Mouse (Mus musculus): ENCODE measurements around the gene Cyb5b. TPM values are rescaled to one million over a fixed set of nuclear protein-coding genes. Genes with fewer than 3 reads are reported as not detected.

Gene Cyb5b
- polyA plus RNA-seq, 1 experiment from 2014 or later = 165 TPM

DNA sequence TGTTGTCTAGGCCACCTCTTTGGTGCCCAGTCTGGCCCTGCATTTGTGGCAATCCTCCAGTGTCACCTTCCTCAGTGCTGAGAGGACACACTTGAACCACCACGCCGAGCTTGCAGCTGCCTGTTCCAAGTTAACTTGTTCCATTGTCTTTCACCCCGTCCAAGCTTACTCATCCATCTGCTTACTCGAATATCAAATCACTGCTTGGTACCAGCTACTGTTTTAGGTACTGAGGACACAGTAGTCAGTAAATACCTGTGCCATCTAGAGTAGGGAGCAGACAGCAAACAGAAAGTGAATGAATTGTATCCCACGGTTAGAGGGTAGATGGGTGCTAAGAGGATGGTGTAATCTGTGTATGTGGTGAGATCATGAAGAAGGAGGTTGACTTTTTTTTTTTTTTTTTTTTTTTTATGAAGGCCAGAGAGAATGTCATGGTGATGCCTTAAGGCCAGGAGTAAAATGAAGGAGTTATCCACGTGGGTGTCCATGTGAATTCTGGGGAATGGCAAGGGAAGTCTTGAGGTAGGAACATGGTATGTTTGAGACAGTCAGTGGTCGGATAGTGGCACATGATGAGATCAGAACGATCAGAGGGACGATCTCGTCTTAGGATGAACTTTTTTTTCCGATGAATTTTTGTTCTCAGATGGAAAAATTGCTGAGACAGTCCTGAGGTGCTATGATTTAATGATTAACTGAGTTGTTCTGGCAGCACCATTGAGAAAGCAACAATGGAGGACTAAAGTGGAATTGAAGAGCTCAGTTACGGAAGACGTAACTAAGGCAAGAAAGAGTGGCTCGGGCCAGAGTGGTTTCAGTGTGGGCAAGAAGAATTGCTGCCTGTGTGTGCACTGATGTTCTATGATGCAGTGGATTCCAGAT, 3.1 kb downstream of the Cyb5b start:
- Histone ChIP-seq H3K4me2 (ENCODE audit: low read depth) (no peak overlapping the region), H3K27ac (ENCODE audit: low read depth, low read length) (no peak overlapping the region), H3K4me1 (ENCODE audit: control insufficient read depth, insufficient read depth, low read length) (peaks cover 5% of the 10 kb centered on the region; the same call in 1 of the 2 replicates), H3K36me3 (ENCODE audit: control insufficient read depth, insufficient read depth, low read length) (peaks cover 8% of the 10 kb centered on the region), H3K27me3 (ENCODE audit: control insufficient read depth, insufficient read depth, low read length) (no peaks in the 10 kb centered on the region), H3K9me3 (ENCODE audit: control insufficient read depth, low read length) (no peaks in the 10 kb centered on the region), H3K9ac (ENCODE audit: low read length) (no peak overlapping the region), H3K4me3 (ENCODE audit: low read depth, low read length) (no peak overlapping the region)
- no peak for ATAC-seq (ENCODE audit: insufficient read depth, low FRiP score, low TSS enrichment)
- no peak for DNase-seq (ENCODE audit: low spot score)
- 94% methylated on average over 14 of the region's 14 CpGs for WGBS

DNA sequence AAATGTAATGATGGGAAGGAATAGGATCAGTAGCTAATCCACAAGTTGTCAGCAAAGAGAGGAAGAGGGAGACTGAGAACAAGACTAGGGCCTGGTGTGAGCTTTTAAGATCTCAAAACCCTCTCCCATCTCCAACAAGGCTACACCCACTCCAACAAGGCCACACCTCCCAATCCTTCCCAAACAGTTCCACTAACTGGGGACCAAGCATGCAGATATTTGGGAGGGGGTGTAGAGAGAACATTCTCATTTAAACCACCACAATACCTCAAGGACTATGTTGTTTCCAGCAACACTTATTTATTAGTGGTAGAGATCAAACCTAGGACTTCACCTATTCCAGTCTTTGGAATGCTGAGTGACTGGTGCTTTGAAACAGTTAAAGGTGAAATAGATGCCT, 6.4 kb downstream of the Cyb5b start:
- DNase-seq (ENCODE audit: low spot score) (no peak), ATAC-seq (ENCODE audit: insufficient read depth, low FRiP score, low TSS enrichment) (no peak)
- Histone ChIP-seq H3K4me1 (ENCODE audit: control insufficient read depth, insufficient read depth, low read length) (no peaks in the 10 kb centered on the region), H3K9ac (ENCODE audit: low read length) (no peak overlapping the region), H3K9me3 (ENCODE audit: control insufficient read depth, low read length) (no peaks in the 10 kb centered on the region), H3K4me3 (ENCODE audit: low read depth, low read length) (no peak overlapping the region), H3K4me2 (ENCODE audit: low read depth) (no peak overlapping the region), H3K27ac (ENCODE audit: low read depth, low read length) (no peak overlapping the region), H3K36me3 (ENCODE audit: control insufficient read depth, insufficient read depth, low read length) (peaks cover 8% of the 10 kb centered on the region), H3K27me3 (ENCODE audit: control insufficient read depth, insufficient read depth, low read length) (no peaks in the 10 kb centered on the region)

DNA sequence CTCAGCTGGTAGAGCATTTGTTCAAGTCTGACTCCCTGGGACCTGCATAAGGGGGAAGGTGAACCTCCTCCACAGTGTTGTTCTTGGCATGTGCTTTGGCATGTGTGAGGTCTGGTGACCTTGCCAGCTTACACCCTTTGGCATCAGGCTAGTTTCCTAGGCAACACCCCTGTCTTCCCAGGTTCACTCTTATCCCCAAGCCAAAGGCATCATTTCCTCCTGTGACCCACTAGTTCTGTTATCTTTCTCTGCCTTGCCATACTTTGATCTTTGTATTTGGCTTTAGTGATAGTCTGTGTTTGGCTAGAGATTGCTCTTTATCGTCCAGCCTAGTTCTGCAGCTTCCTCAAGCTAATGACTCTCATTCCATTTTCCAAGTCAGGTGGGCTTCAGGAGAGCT, 7.4 kb downstream of the Cyb5b start:
- Histone ChIP-seq H3K36me3 (ENCODE audit: control insufficient read depth, insufficient read depth, low read length) (peaks cover 9% of the 10 kb centered on the region), H3K4me1 (ENCODE audit: control insufficient read depth, insufficient read depth, low read length) (no peaks in the 10 kb centered on the region), H3K9me3 (ENCODE audit: control insufficient read depth, low read length) (no peaks in the 10 kb centered on the region), H3K9ac (ENCODE audit: low read length) (no peak overlapping the region), H3K4me3 (ENCODE audit: low read depth, low read length) (no peak overlapping the region), H3K27me3 (ENCODE audit: control insufficient read depth, insufficient read depth, low read length) (no peaks in the 10 kb centered on the region), H3K4me2 (ENCODE audit: low read depth) (no peak overlapping the region), H3K27ac (ENCODE audit: low read depth, low read length) (no peak overlapping the region)
- ATAC-seq (ENCODE audit: insufficient read depth, low FRiP score, low TSS enrichment) (no peak), DNase-seq (ENCODE audit: low spot score) (no peak)
- 92% methylated on average over 1 of the region's 1 CpGs for WGBS

DNA sequence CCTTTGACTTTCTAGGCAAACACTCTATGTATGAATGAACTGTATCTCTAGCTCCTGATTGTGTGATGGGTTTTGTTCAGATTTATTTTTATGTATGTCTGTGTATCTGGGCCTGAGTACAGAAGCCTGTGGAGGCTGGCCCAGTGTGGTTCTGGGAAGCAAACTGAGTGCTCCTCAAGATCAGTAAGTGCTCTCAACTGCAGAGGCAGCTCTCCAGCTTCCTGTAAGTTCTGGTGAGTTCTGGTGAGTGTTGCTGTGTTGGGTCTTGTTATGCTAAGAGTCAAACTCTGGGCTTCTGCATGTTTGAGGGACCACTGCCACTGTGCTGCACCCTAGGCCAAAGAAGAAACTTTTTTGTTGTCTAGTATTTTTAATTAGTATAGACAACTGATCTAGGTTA, 8.4 kb downstream of the Cyb5b start:
- Histone ChIP-seq H3K27ac (ENCODE audit: low read depth, low read length) (no peak overlapping the region), H3K9ac (ENCODE audit: low read length) (no peak overlapping the region), H3K36me3 (ENCODE audit: control insufficient read depth, insufficient read depth, low read length) (peaks cover 9% of the 10 kb centered on the region), H3K4me3 (ENCODE audit: low read depth, low read length) (no peak overlapping the region), H3K4me2 (ENCODE audit: low read depth) (no peak overlapping the region), H3K27me3 (ENCODE audit: control insufficient read depth, insufficient read depth, low read length) (no peaks in the 10 kb centered on the region), H3K4me1 (ENCODE audit: control insufficient read depth, insufficient read depth, low read length) (no peaks in the 10 kb centered on the region), H3K9me3 (ENCODE audit: control insufficient read depth, low read length) (no peaks in the 10 kb centered on the region)
- DNase-seq (ENCODE audit: low spot score) (no peak), ATAC-seq (ENCODE audit: insufficient read depth, low FRiP score, low TSS enrichment) (no peak)

DNA sequence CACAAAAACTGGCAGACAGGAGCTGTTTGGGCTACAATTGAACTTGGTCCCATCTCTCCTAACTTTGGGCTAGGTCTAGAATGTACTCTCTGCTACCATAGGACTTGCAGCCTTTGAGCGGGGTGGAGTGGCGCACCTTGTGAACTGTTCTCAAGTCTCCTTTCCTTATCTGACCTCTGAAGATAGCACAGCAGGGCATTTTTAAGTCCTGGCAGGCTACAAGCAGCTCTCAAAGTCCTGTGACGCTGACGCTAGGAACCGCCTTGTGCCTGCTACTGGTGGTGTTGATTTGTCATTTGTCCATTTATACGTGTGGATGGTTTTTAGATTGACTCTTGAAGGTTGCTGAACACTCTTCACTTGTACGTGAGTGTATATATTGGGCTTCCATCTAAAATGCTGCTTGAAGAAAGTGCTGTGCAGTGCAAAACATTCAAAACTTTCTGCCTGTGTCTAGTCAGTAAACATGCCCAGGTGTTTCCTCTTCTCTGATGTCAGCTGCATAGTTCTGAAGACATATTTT, 13.9 kb downstream of the Cyb5b start:
- H3K4me3 ChIP-seq (ENCODE audit: low read depth, low read length) = no peak overlapping the region
- H3K4me2 ChIP-seq (ENCODE audit: low read depth) = no peak overlapping the region
- no peak overlapping the region for H3K27ac ChIP-seq (ENCODE audit: low read depth, low read length)
- H3K27me3 ChIP-seq (ENCODE audit: control insufficient read depth, insufficient read depth, low read length) = no peaks in the 10 kb centered on the region
- no peak for ATAC-seq (ENCODE audit: insufficient read depth, low FRiP score, low TSS enrichment)
- peaks cover 6% of the 10 kb centered on the region for H3K36me3 ChIP-seq (ENCODE audit: control insufficient read depth, insufficient read depth, low read length)
- H3K4me1 ChIP-seq (ENCODE audit: control insufficient read depth, insufficient read depth, low read length) = no peaks in the 10 kb centered on the region
- no peaks in the 10 kb centered on the region for H3K9me3 ChIP-seq (ENCODE audit: control insufficient read depth, low read length)
- H3K9ac ChIP-seq (ENCODE audit: low read length) = no peak overlapping the region
- 93% methylated on average over 7 of the region's 7 CpGs for WGBS
- no peak for DNase-seq (ENCODE audit: low spot score)

DNA sequence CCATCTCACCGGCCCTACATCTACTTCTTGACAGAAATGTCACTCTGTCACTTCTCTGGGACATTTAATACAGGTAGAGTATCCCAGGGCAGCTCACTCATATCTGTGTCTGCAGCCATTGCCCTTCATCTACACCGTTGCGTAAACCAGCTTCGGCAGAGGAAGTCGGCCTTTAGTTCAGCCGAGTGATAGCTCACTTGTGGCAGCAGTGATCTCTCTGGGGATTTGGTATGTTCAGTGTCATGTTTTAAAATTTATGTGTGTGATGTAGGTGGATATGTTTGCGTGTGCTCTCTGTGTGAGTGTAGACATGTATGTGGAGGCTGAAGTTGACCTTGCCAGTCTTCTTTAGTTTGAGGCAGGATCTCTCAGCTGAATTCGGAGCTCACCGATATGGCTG, 15.3 kb downstream of the Cyb5b start:
- Histone ChIP-seq H3K4me1 (ENCODE audit: control insufficient read depth, insufficient read depth, low read length) (no peaks in the 10 kb centered on the region), H3K36me3 (ENCODE audit: control insufficient read depth, insufficient read depth, low read length) (peaks cover 7% of the 10 kb centered on the region), H3K9ac (ENCODE audit: low read length) (no peak overlapping the region), H3K9me3 (ENCODE audit: control insufficient read depth, low read length) (no peaks in the 10 kb centered on the region), H3K4me2 (ENCODE audit: low read depth) (no peak overlapping the region), H3K27ac (ENCODE audit: low read depth, low read length) (no peak overlapping the region), H3K4me3 (ENCODE audit: low read depth, low read length) (no peak overlapping the region), H3K27me3 (ENCODE audit: control insufficient read depth, insufficient read depth, low read length) (no peaks in the 10 kb centered on the region)
- 94% methylated on average over 9 of the region's 9 CpGs for WGBS
- ATAC-seq (ENCODE audit: insufficient read depth, low FRiP score, low TSS enrichment) (no peak), DNase-seq (ENCODE audit: low spot score) (no peak)

DNA sequence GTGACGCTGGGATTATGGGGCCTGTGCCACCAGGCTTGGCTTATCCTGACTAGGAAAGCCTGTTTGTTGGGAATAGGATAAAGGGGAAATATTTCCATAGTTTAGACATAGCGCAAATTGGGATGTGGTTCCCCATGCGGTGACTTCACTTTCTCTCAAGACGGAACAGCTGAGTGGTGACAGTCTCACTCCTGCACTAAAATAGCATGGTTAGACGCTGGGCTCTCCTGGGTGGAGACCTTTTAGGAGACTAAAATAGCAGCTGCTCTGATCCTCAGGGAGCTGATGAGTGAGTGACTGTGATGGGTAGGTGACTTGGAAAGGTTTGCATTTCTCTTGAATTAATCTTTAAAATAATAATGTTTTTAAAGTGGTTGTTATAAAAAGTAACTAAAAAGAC, 17.4 kb downstream of the Cyb5b start:
- Histone ChIP-seq H3K36me3 (ENCODE audit: control insufficient read depth, insufficient read depth, low read length) (peaks cover 8% of the 10 kb centered on the region; the same call in 1 of the 2 replicates), H3K9me3 (ENCODE audit: control insufficient read depth, low read length) (no peaks in the 10 kb centered on the region), H3K4me1 (ENCODE audit: control insufficient read depth, insufficient read depth, low read length) (no peaks in the 10 kb centered on the region), H3K4me3 (ENCODE audit: low read depth, low read length) (no peak overlapping the region), H3K4me2 (ENCODE audit: low read depth) (no peak overlapping the region), H3K27me3 (ENCODE audit: control insufficient read depth, insufficient read depth, low read length) (no peaks in the 10 kb centered on the region), H3K27ac (ENCODE audit: low read depth, low read length) (no peak overlapping the region), H3K9ac (ENCODE audit: low read length) (no peak overlapping the region)
- DNase-seq (ENCODE audit: low spot score) = no peak
- ATAC-seq (ENCODE audit: insufficient read depth, low FRiP score, low TSS enrichment) = no peak
- 87% methylated on average over 5 of the region's 5 CpGs for WGBS

DNA sequence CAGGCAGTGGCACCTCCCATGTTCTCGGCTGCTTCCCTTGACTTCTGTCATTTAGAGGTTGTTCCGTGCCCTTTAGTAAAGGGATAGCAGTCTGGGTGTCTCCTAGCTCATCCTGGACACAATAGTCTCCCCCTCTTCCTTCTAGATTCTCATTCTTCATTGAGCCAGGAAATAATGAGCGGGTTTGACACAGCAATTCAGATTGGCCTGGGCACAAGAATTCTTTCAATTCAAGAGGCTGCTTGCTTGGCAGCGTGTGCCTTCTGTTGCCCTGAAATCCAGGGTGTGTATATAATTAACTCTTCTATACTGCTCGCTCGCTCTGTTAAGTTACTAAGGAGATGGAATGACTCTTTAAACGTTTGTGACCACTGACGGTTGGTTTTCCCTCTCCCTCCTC, 21.7 kb downstream of the Cyb5b start:
- H3K4me1 ChIP-seq (ENCODE audit: control insufficient read depth, insufficient read depth, low read length) = no peaks in the 10 kb centered on the region
- peaks cover 10% of the 10 kb centered on the region for H3K36me3 ChIP-seq (ENCODE audit: control insufficient read depth, insufficient read depth, low read length)
- 74% methylated on average over 8 of the region's 8 CpGs for WGBS
- DNase-seq (ENCODE audit: low spot score) (no peak), ATAC-seq (ENCODE audit: insufficient read depth, low FRiP score, low TSS enrichment) (no peak)
- no peak overlapping the region for H3K4me2 ChIP-seq (ENCODE audit: low read depth)
- H3K9ac ChIP-seq (ENCODE audit: low read length) = no peak overlapping the region
- 0 out of 2 replicates have a peak overlapping the region, but pooled peaks have one; percentile 4 for H3K27ac ChIP-seq (ENCODE audit: low read depth, low read length)
- H3K27me3 ChIP-seq (ENCODE audit: control insufficient read depth, insufficient read depth, low read length) = no peaks in the 10 kb centered on the region
- no peak overlapping the region for H3K4me3 ChIP-seq (ENCODE audit: low read depth, low read length)
- H3K9me3 ChIP-seq (ENCODE audit: control insufficient read depth, low read length) = no peaks in the 10 kb centered on the region

Data from neural tube, embryonic 11.5 days (tissue).